Mouse (Mus musculus): ENCODE measurements at regions not wholly inside any gene's neighbourhood (a gene's known extent, or its start where the extent isn't known, plus 50 kb on each side); places are given as distances from the start of the nearest gene placed in this dataset.

DNA sequence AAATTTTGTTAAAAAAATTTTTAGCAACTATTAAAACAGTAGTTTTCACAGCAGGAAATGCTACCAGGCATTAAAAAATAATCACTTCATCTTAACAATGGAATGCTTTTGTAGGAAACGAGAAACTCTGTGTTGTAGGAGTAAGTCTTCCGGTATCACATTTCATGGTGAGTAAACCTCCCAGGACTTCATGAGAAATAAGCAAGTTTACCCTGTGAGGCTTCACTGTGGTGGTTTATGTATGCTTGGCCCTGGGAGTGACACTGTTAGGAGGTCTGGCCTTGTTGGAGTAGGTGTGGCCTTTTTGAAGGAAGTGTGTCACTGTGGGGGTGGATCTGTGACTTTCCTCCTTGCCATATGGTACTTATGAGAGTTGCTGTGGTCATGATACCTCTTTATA, 289.0 kb upstream of the Igfbp3 start:
- TF ChIP-seq CTCF (conservative IDR thresholded peaks at IDR 0.05; ENCODE audit: low read length): no peak
- no peak for TF ChIP-seq NANOG (IDR thresholded peaks at IDR 0.05; ENCODE audit: borderline replicate concordance, low read length)
